Mouse (Mus musculus) midbrain, postnatal 0 days (tissue): Measurements from ENCODE around the gene Msrb3. TPM values are rescaled to one million over a fixed set of nuclear protein-coding genes. Genes with fewer than 3 reads are reported as not detected.

Experiments
- ATAC-seq: fragments of 200-750 bp; cut with Nextera tagmentation; 2 replicates; pipeline ENCODE4 v1.8.0; 2017; ENCODE audit warnings: moderate number of reproducible peaks, mild to moderate bottlenecking, moderate TSS enrichment, moderate library complexity; ENCODE audit not compliant: low FRiP score
- DNase-seq: peaks from one replicate; pipeline ENCODE4 v3.0.0-alpha.2; 2015; ENCODE audit warnings: low spot score
- H3K27ac ChIP-seq: fragments of 300-500 bp; sonication (generic); 2 replicates; pipeline ENCODE4 v1.5.1; 2014; ENCODE audit warnings: low read depth, mild to moderate bottlenecking, low read length, mixed read lengths
- H3K27me3 ChIP-seq: fragments of 300-500 bp; sonication (generic); 2 replicates; pipeline ENCODE4 v1.6.1; 2014; ENCODE audit warnings: low read length, control low read depth, mixed read lengths; ENCODE audit not compliant: insufficient read depth
- H3K36me3 ChIP-seq: fragments of 300-500 bp; sonication (generic); 2 replicates; pipeline ENCODE4 v1.6.1; 2014; ENCODE audit warnings: low read length, control low read depth, mixed read lengths; ENCODE audit not compliant: insufficient read depth
- H3K4me1 ChIP-seq: fragments of 300-500 bp; sonication (generic); 2 replicates; pipeline ENCODE4 v1.6.1; 2014; ENCODE audit warnings: mild to moderate bottlenecking, control low read depth, antibody characterized with exemption, low read length, mixed read lengths; ENCODE audit not compliant: insufficient read depth
- H3K4me2 ChIP-seq: fragments of 300-500 bp; sonication (generic); 2 replicates; pipeline ENCODE4 v1.6.1; 2014; ENCODE audit warnings: low read depth, mild to moderate bottlenecking, low read length, mixed read lengths; ENCODE audit not compliant: poor library complexity, severe bottlenecking
- H3K4me3 ChIP-seq: fragments of 300-500 bp; sonication (generic); 2 replicates; pipeline ENCODE4 v1.5.1; 2014; ENCODE audit warnings: low read depth, mild to moderate bottlenecking, low read length, moderate library complexity
- H3K9ac ChIP-seq: fragments of 300-500 bp; sonication (generic); replicated peaks from 2 replicates; pipeline ENCODE4 v1.6.1; 2014; ENCODE audit warnings: mild to moderate bottlenecking, low read length, moderate library complexity, mixed read lengths; ENCODE audit not compliant: poor library complexity, severe bottlenecking
- H3K9me3 ChIP-seq: fragments of 300-500 bp; sonication (generic); 2 replicates; pipeline ENCODE4 v1.6.1; 2016; ENCODE audit warnings: low read length, control low read depth
- CTCF ChIP-seq: IDR thresholded peaks from 2 replicates; pipeline ENCODE4 v1.5.1; 2016; ENCODE audit warnings: antibody characterized with exemption, mild to moderate bottlenecking
- WGBS: fragments of 180-500 bp; shearing (Covaris S2); extraction: QIAGEN DNeasy Blood & Tissue Kit; methylation state at CpG from one replicate; pipeline ENCODE4 v1.1.7; 2014; 5-methylcytosine and 5-hydroxymethylcytosine counted together
- polyA plus RNA-seq: library from polyadenylated mRNA; unstranded; fragments of >200 nt; fragmentation: Nextera tagmentation; extraction: Ambion mirVana; gene quantifications from 2 replicates; pipeline ENCODE4 v1.2.1, GENCODE M21; 2015
- total RNA-seq: library from RNA; depleted of rRNA; stranded (reverse); fragments of >200 nt; gene quantifications from 2 replicates; pipeline ENCODE4 v1.2.3, GENCODE M21; 2014

Gene Msrb3
- total and polyA plus RNA-seq, 2 experiments from 2014 or later = 0.72 to 5.6 TPM

- no peaks in the 10 kb centered on the region for H3K9me3 ChIP-seq
- no peaks in the 10 kb centered on the region for H3K4me1 ChIP-seq
- WGBS = 91% methylated on average over 5 of the region's 5 CpGs
- ATAC-seq (no peak), DNase-seq (no peak)
- peak; percentile 60 for TF ChIP-seq CTCF
- no peak overlapping the region for H3K9ac ChIP-seq
- no peaks in the 10 kb centered on the region for H3K27me3 ChIP-seq
- no peak overlapping the region for H3K27ac ChIP-seq
- 0 out of 2 replicates have a peak, but pooled peaks cover 4% of the 10 kb centered on the region for H3K36me3 ChIP-seq
- no peak overlapping the region for H3K4me3 ChIP-seq
- H3K4me2 ChIP-seq = no peak overlapping the region
Observed at GRCm38 (mm10) chr10:120916250-120916649, 17.3 kb upstream of the Msrb3 start.

DNA sequence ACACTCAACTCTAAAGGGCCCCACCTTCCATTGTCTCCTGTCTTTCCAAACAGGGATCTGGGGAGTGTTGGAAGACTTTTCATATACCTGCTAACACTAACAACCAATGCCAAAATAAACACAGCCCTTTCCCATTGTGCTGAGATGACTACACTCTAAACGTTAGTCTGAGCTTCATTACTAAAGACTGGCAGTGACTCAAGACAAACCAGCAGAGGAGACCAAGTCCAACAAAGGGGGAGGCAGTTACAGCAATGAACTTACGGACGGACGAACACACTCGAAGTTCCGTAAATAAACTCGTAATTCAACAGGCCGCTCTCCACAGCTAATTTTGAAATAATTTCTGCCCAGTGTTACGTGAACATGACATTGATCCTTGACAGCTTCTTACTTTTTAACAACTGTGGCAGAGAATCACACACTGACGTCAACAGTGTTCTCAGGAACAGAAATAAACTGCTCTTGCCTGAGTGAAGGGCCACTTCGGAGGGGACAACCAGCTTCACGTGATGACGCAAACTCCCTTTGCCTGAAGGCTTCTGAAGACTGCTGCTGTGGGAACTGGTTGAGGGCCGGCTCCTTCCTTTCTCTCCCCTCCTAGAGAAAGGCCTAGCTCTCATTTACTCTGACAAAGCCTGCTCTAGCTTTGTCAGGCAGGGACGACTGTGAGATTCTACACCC is 16.2 kb upstream of the Msrb3 start:
- Histone ChIP-seq H3K9ac (no peak overlapping the region), H3K27ac (no peak overlapping the region), H3K27me3 (no peaks in the 10 kb centered on the region), H3K4me2 (no peak overlapping the region), H3K4me1 (no peaks in the 10 kb centered on the region), H3K36me3 (no peaks in the 10 kb centered on the region), H3K4me3 (no peak overlapping the region), H3K9me3 (no peaks in the 10 kb centered on the region)
- TF ChIP-seq CTCF = no peak
- WGBS = 79% methylated on average over 15 of the region's 15 CpGs
- DNase-seq (no peak), ATAC-seq (no peak)

GRCm38 (mm10) chr10:120914286-120914685 is 15.4 kb upstream of the Msrb3 start:
- no peak for TF ChIP-seq CTCF
- Histone ChIP-seq H3K36me3 (no peaks in the 10 kb centered on the region), H3K4me2 (no peak overlapping the region), H3K4me1 (no peaks in the 10 kb centered on the region), H3K9me3 (no peaks in the 10 kb centered on the region), H3K27ac (no peak overlapping the region), H3K27me3 (no peaks in the 10 kb centered on the region), H3K9ac (no peak overlapping the region), H3K4me3 (no peak overlapping the region)
- ATAC-seq (no peak), DNase-seq (no peak)
- 93% methylated on average over 7 of the region's 7 CpGs for WGBS

- 88% methylated on average over 7 of the region's 7 CpGs for WGBS
- no peak for DNase-seq
- Histone ChIP-seq H3K4me2 (no peak overlapping the region), H3K9me3 (no peaks in the 10 kb centered on the region), H3K4me1 (no peaks in the 10 kb centered on the region), H3K27ac (no peak overlapping the region), H3K27me3 (no peaks in the 10 kb centered on the region), H3K4me3 (no peak overlapping the region), H3K9ac (no peak overlapping the region), H3K36me3 (no peaks in the 10 kb centered on the region)
- no peak for ATAC-seq
- TF ChIP-seq CTCF = no peak
Observed at GRCm38 (mm10) chr10:120913796-120914195, 14.9 kb upstream of the Msrb3 start.

- Histone ChIP-seq H3K4me2 (no peak overlapping the region), H3K9ac (no peak overlapping the region), H3K27me3 (no peaks in the 10 kb centered on the region), H3K27ac (no peak overlapping the region), H3K4me3 (no peak overlapping the region), H3K36me3 (no peaks in the 10 kb centered on the region), H3K4me1 (no peaks in the 10 kb centered on the region), H3K9me3 (no peaks in the 10 kb centered on the region)
- peak; percentile 40 for TF ChIP-seq CTCF
- ATAC-seq (no peak), DNase-seq (no peak)
- WGBS = 85% methylated on average over 4 of the region's 4 CpGs
Observed at GRCm38 (mm10) chr10:120911971-120912370, 13.1 kb upstream of the Msrb3 start.

GRCm38 (mm10) chr10:120908776-120909574 is 10.1 kb upstream of the Msrb3 start:
- Histone ChIP-seq H3K9me3 (no peaks in the 10 kb centered on the region), H3K36me3 (no peaks in the 10 kb centered on the region), H3K27ac (no peak overlapping the region), H3K9ac (no peak overlapping the region), H3K4me2 (no peak overlapping the region), H3K27me3 (no peaks in the 10 kb centered on the region), H3K4me1 (no peaks in the 10 kb centered on the region), H3K4me3 (no peak overlapping the region)
- DNase-seq = no peak
- no peak for TF ChIP-seq CTCF
- WGBS = 91% methylated on average over 11 of the region's 11 CpGs
- no peak for ATAC-seq
